In the genomic region with DNA sequence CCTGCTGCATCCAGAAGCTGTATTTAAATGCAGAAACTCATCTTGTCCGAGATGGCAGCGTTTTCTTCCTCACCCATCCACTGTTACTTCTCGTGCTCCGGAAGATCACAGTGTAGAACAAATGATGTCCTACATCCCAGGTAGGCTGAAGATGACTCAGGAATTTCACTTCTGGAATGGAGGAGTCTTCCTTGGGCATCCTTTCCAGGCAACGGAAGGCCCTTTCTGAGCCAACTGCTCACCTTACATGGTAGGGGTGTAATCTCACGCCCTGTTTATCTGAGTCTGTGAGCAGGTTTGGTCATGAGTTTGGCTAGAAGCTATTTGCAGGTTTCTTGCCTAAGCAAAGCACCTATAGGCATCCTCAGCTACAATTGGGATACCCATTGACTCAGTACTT, we compare ENCODE assay signal across 30 mouse cellular contexts.
"Had no signal": no experiment of that assay in that cellular context is flagged by ENCODE, and none has a peak within 500 bp of the region (broad histone marks: within the 10 kb centered on the region; RNA-seq: fewer than 3 reads in every experiment).

No protein-coding gene starts in this region.

- DNase-seq: left cerebral cortex, postnatal 4 days; liver; liver, embryonic 13.5 days; liver, postnatal 0 days; lung, adult 18-20 months; lung, adult 2 months; lung, embryonic 14.5 days; lung, postnatal 10 days; lung, postnatal 14 days; lung, postnatal 36 days; lung, postnatal 4 days had no signal

- ATAC-seq: liver, embryonic 12.5 days; liver, postnatal 0 days; lung, postnatal 0 days; midbrain, embryonic 13.5 days; midbrain, embryonic 15.5 days; midbrain, embryonic 16.5 days had no signal

- H3K27me3 ChIP-seq: limb, embryonic 12.5 days; limb, embryonic 13.5 days; limb, embryonic 15.5 days; liver, embryonic 12.5 days; liver, embryonic 13.5 days; liver, embryonic 15.5 days; lung, embryonic 15.5 days; midbrain, embryonic 13.5 days; midbrain, embryonic 15.5 days; neural tube, embryonic 12.5 days had no signal

- H3K27ac ChIP-seq: limb, embryonic 10.5 days; limb, embryonic 12.5 days; limb, embryonic 13.5 days; limb, embryonic 15.5 days; liver, embryonic 12.5 days; liver, embryonic 13.5 days; liver, embryonic 14.5 days; liver, embryonic 15.5 days; lung, embryonic 15.5 days; macrophage; midbrain, embryonic 10.5 days; midbrain, embryonic 12.5 days; midbrain, embryonic 13.5 days; midbrain, embryonic 15.5 days; neural tube, embryonic 12.5 days had no signal

- H3K9me3 ChIP-seq: limb, embryonic 10.5 days; limb, embryonic 12.5 days; limb, embryonic 13.5 days; limb, embryonic 15.5 days; liver, embryonic 12.5 days; liver, embryonic 13.5 days; liver, embryonic 15.5 days; lung, embryonic 15.5 days; megakaryocyte, embryonic 14.5 days; midbrain, embryonic 10.5 days; midbrain, embryonic 12.5 days; midbrain, embryonic 13.5 days; midbrain, embryonic 15.5 days; neural tube, embryonic 12.5 days had no signal

- H3K4me2 ChIP-seq: limb, embryonic 12.5 days; limb, embryonic 13.5 days; limb, embryonic 15.5 days; liver, embryonic 11.5 days; liver, embryonic 12.5 days; liver, embryonic 13.5 days; liver, embryonic 15.5 days; lung, embryonic 14.5 days; lung, embryonic 15.5 days; midbrain, embryonic 12.5 days; midbrain, embryonic 13.5 days; midbrain, embryonic 15.5 days; neural tube, embryonic 12.5 days had no signal

- H3K4me1 ChIP-seq: limb, embryonic 13.5 days; liver, embryonic 12.5 days; liver, embryonic 13.5 days; liver, embryonic 15.5 days; megakaryocyte, embryonic 14.5 days; midbrain, embryonic 12.5 days; midbrain, embryonic 13.5 days; midbrain, embryonic 15.5 days; neural tube, embryonic 12.5 days had no signal

- H3K9ac ChIP-seq: limb, embryonic 12.5 days; limb, embryonic 13.5 days; limb, embryonic 15.5 days; liver, embryonic 12.5 days; liver, embryonic 13.5 days; liver, embryonic 14.5 days; liver, embryonic 15.5 days; liver, postnatal 0 days; lung, embryonic 14.5 days; lung, embryonic 15.5 days; midbrain, embryonic 12.5 days; midbrain, embryonic 13.5 days; midbrain, embryonic 15.5 days; neural tube, embryonic 12.5 days had no signal

- H3K4me3 ChIP-seq: limb, embryonic 10.5 days; limb, embryonic 12.5 days; limb, embryonic 13.5 days; limb, embryonic 15.5 days; liver, embryonic 12.5 days; liver, embryonic 13.5 days; liver, embryonic 15.5 days; lung, embryonic 15.5 days; megakaryocyte, embryonic 14.5 days; midbrain, embryonic 10.5 days; midbrain, embryonic 12.5 days; midbrain, embryonic 13.5 days; midbrain, embryonic 15.5 days; myocyte; neural tube, embryonic 12.5 days had no signal

- H3K36me3 ChIP-seq: limb, embryonic 10.5 days; limb, embryonic 12.5 days; limb, embryonic 13.5 days; limb, embryonic 15.5 days; liver, embryonic 12.5 days; liver, embryonic 13.5 days; liver, embryonic 15.5 days; lung, embryonic 15.5 days; midbrain, embryonic 10.5 days; midbrain, embryonic 12.5 days; midbrain, embryonic 13.5 days; midbrain, embryonic 15.5 days; neural tube, embryonic 12.5 days had no signal
